Mouse (Mus musculus): ENCODE results near the gene Synpo2. TPM values are rescaled to one million over a fixed set of nuclear protein-coding genes. Genes with fewer than 3 reads are reported as not detected.

Synpo2 gene
- polyA plus RNA-seq (2015; fragmentation: Illumina TruSeq; extraction: RNeasy Lipid Tissue Mini Kit (QIAGEN cat#74804); ENCODE audit: low read depth, low replicate concordance): 7.5 TPM

DNA sequence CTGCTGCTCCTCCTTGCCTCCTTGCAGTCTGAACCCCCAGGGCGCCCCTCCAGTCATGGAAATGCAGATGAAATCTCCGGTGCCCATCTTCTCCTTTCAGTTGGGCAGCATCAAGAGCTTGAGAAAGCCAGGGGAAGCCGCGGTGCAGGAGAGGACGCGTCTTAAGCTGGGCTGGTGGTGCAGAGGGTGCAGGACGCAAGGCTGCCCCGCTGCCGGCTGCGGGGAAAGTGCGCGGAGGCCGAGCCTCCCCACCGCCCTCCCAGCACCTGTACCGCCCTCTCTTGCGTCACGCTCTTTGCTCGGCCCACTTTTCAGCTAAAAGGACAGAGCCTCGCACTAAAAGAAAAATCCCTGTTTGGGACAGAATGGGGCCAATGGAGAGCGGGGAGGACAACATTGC lies at the start of gene Synpo2:
TSS of gene Synpo2 (minus strand) at position 229 of the 400 bp plus-strand sequence.

DNA sequence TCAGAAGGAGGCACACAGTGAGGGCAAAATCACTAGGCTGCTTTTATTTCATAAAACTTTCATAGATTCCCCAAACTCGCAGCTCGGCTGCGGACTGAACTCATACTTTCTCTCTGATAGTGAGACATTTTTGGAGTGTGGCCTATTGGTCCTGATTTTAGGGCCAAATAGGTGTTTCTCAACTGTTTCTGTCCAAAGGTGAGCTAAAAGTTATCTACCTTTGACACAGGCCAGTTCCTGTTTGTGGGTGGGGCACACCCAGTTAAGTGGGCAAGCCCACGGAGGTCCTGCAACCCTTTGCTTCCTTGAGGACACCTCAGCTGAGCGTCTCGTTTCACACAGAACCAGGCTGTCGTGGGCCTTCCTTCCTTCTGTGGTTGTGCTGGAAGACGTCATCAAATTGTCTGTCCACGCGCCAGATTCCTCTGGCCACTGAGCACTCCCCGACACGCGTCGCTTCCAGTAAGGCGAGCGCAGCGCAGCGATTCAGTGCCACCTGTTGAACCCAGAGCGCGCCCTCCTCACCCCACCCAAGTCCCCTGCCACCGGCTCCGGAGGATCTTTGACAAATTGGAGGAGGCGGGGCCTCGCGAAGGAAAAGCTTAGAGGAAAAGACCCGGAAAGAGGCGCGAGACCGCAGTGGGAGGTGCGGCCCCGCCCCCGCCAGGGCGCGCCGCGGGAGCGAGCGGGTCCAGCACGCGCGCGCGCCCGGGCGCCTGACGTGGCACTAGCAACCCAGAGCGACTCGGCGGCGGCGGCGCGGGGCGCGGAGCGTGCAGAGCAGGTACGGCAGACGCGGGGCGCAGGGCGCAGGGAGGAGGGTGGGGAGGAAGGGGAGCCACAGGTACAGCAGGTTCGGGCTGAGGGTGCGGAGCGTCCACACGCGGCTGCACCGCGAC lies 31.1 kb upstream of the Synpo2 start, which contains the start of gene Sec24d:
TSS of gene Sec24d (plus strand) at position 703 of the 899 bp plus-strand sequence.

DNA sequence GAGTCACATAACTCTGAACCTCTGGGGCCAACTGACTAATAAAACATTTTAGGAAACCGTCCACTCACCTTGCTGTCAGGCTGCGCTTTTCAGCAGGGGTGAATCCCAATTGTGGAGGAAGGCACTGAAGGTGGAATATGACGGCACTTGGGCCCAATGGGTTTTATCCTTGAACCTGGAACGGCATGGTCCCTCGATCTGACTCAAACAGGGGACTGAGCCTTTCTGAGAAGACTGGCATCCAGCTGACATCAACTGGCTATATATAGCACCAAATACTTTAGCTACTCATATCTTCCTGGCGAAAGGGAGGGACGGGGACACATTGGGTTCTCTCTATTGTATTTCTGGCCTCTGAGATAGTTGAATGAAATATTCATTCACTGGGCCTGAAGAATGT lies 201.2 kb downstream of the Synpo2 start, which contains the start of gene Myoz2:
TSS of gene Myoz2 (minus strand) at position 264 of the 400 bp plus-strand sequence.

Other genes with a start within 250 kb of the Synpo2 start
- 0.46 TPM for gene Myoz2, start 201.1 kb downstream of the Synpo2 start, polyA plus RNA-seq (2015; fragmentation: Illumina TruSeq; extraction: RNeasy Lipid Tissue Mini Kit (QIAGEN cat#74804); ENCODE audit: low read depth, low replicate concordance)
- gene Sec24d, start 31.3 kb upstream of the Synpo2 start, polyA plus RNA-seq (2015; fragmentation: Illumina TruSeq; extraction: RNeasy Lipid Tissue Mini Kit (QIAGEN cat#74804); ENCODE audit: low read depth, low replicate concordance): 7.7 TPM
- gene Mettl14, start 150.0 kb upstream of the Synpo2 start, polyA plus RNA-seq (2015; fragmentation: Illumina TruSeq; extraction: RNeasy Lipid Tissue Mini Kit (QIAGEN cat#74804); ENCODE audit: low read depth, low replicate concordance): 16.9 TPM
- 13.8 TPM for gene Prss12, start 210.8 kb upstream of the Synpo2 start, polyA plus RNA-seq (2015; fragmentation: Illumina TruSeq; extraction: RNeasy Lipid Tissue Mini Kit (QIAGEN cat#74804); ENCODE audit: low read depth, low replicate concordance)

Data from brain, adult 10 weeks (tissue).